Mouse (Mus musculus) megakaryocyte, embryonic 14.5 days (primary cell): ENCODE measurements around the gene Epb41l2.

Experiments used
- FLI1 ChIP-seq: IDR thresholded peaks from 2 replicates; pipeline ENCODE4 v1.6.1; 2012; ENCODE audit warnings: low read length, inconsistent platforms, mixed read lengths
- GATA1 ChIP-seq: IDR thresholded peaks from 3 replicates; pipeline ENCODE4 v1.6.1; 2012; ENCODE audit warnings: mixed read lengths, low read length, inconsistent platforms, borderline replicate concordance

GRCm38 (mm10) chr10:25519954-25520353 lies 160.4 kb downstream of the Epb41l2 start:
- TF ChIP-seq GATA1 (no peak), FLI1 (no peak)
